Mouse (Mus musculus): ENCODE results near the gene Srm.

Srm gene

DNA sequence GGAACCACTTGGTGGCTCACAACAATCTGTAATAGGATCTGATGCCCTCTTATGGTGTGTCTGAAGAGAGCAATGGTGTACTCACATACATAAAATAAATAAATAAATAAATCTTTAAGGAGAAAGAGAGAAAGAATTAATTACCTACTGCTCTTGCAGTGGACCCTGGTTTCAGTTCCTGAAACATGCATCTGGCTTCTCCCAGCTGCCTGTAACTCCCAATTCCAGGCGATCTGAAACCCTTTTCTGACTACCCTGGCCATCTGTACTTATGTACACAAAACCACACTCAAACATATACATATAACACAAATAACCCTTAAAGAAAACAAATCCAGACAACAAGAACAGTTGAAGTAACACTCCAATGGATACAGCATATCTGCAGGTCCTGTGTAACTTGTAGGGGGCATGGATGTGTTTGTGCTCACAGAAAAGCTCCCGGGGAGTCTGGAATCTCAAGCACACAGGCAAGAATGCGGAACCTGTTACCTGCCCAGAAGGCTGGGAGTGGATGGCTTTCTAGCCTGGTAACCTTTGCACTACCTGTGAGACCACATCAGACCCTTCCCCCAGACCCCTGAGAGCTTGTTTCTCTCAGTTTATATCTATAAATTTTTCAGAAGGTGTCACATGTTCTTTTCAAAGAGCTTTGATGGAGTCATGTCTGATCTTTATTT, 40.9 kb downstream of the Srm start:
- DNase-seq (ENCODE audit: extremely low read depth, low read depth, low spot score): no peak

DNA sequence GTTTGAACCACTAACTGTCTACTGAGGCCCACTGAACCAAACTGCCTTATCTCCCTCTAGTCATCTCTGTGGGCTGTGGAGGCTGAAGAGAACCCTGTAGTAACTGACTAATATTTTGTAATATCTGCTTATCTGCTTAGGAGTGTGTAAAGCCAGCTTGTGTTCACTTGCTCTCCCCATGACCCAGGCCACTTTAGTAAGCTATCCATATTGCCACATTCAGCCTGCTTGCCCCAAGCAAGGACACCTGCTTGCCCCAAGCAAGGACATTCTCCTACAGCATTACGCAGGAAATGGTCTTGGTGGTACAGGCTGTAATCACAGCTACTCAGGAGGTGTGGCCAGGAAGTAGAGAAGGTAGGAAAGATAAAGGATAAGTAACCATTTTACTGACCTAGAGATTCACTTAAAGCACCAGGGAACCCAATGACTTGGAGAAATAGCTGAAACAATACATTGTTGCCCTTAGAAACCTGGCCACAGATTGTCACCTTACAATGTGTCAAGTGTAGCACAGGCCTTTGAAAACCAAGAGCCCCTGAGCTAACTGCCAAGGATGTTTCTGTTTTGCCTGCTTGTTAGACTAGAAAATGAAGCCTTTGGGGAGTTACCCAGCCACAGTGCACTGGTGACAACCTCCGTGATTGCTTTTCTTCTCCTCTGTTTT, 42.2 kb downstream of the Srm start:
- DNase-seq (ENCODE audit: extremely low read depth, low read depth, low spot score): no peak

DNA sequence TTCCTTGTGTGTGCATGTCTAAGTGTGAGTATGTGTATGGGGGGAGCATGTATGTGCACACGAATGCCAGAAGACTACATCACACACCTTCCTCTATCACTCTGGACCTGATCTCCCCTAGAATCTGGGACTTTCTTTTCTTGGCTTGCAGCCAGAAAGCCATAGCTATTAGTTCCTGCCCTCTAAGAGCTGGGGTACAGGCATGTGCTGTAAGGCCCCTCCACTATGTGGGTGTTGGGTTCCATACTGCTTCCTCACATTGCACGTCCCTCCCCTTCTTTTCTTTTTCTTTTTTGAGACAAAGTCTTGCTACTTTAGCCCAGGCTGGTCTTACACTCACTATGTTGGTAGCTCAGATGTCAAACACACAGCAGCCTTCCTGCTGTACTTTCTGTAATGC, 44.0 kb downstream of the Srm start:
- no peak for DNase-seq (ENCODE audit: extremely low read depth, low read depth, low spot score)

DNA sequence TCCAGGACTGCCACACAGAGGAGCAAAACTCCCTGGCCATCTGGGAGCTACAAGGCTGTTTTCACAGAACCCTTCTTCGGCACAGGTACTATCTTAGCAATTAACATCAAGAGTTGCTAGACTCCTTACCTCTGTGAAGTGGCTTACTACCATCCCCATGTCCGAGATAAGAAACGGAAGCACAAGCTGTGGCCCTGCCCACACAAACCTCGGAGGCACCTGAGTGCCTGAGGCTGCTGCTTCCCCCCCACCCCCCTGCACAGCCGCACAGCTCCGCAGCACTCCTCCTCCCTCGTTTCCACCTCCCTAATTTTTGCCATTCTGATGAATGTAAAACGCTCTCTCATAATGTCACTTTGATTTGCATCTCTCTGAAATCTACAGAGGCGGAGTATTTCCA, 47.0 kb downstream of the Srm start:
- no peak for DNase-seq (ENCODE audit: extremely low read depth, low read depth, low spot score)

DNA sequence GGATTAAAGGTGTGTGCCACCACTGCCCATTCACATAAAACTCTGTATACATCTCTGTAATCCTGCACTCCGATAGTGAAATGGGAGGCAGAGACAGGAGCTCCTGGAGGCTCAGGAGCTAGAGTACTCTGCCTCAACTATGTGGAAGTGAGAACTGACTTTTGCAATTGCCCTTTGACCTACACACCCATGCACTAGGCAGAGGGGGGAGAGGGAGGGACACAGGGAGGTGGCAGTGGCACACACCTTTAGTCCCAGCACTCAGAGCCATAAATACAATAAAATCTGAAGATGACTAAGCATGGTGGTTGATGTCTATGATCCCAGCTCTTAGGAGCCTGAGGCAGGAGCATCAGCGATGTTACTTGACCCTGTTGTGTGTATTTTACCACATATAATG, 48.2 kb downstream of the Srm start:
- DNase-seq (ENCODE audit: extremely low read depth, low read depth, low spot score): no peak

DNA sequence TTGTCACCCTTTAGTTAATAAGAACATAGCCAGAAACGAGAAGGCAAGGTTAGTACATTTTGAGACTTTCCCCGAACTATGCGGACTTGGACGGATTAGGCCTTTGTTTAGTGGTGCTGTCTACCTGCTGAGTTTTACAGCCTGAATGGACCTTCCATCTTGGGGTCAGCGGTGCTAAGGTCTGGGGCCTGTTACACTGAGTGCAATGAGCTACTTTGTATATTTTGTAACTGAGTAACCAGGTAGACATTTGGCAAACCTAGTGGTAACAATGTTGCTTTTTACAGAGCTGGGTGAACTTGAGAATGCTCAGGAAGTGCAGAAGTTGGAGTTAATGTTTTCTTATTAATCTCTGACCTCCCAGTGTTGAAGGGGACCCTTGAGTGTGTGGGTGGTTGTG, 49.8 kb downstream of the Srm start:
- no peak for DNase-seq (ENCODE audit: extremely low read depth, low read depth, low spot score)

DNA sequence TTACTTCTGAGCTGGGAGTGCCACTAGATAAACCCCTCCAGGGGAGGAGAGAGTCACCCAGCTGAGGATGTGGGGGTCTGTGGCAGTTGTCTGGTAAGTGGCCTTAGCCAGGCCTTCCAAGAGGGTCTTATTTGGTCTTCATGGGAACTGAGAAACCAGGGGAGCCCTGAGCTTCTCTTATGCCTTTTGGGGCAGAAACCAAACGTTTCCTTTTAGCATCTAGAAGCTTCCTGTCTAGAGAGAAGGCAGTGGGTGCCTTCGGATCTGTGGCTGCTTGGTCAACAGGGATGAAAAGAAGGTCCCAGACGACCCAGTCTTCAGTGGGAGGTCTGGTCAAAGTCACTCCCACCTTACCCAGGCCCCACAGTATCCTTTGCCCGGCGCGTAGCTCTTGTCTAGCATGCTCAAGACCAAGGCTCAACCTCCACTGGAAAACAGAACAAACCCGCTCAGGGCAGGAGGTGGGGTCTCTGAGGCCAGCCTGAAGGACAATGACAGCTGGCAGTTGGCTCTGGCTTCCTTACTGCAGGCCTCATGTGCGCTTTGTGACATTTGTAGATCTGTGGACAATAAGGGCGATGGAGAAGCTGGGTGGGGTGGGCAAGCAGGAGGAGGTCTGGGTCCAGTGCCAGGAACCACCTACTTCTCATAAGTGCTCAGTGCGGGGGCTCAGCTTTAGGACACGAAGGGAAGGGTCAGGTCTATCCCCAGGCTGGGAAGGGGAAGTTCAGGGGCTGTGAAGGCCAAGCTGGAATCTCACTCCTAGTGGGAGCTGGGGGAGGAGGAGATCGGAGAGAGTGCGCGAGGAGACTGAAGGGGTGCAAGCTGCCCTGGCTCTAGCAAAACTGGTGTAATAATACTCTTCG, 52.2 kb downstream of the Srm start, which contains the start of gene Gm572:
TSS of gene Gm572 (plus strand) at position 27 of the 866 bp plus-strand sequence.
- DNase-seq (ENCODE audit: extremely low read depth, low read depth, low spot score): no peak

DNA sequence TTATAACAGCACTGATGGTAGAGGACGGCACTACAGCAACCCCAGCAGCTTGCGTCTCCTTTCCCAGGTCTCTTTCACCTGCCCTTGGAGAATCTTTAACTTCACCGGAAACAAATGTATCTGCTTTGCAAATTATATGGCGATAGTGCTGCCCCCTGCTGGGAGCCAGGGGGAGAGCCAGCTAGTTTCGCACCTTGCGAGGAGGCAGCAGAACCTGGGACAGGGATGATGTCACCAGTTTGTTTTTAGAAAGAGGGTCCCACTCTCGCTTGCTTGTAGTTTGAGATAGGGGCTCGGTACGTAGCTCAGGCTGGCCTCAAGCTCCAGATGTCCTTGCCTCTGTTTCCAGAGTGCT, 52.8 kb downstream of the Srm start:
- no peak for DNase-seq (ENCODE audit: extremely low read depth, low read depth, low spot score)

Data from fat pad, adult 2 months (tissue).